Mouse (Mus musculus) thymus, adult 18-20 months (tissue): Measurements from ENCODE around the gene Krt36.

Experiments used
- DNase-seq, 2 experiments: peaks; one replicate each; pipeline ENCODE4 v3.0.0; 2022; ENCODE audit warnings: mixed read lengths in 2 of 2

The Krt36 gene

DNA sequence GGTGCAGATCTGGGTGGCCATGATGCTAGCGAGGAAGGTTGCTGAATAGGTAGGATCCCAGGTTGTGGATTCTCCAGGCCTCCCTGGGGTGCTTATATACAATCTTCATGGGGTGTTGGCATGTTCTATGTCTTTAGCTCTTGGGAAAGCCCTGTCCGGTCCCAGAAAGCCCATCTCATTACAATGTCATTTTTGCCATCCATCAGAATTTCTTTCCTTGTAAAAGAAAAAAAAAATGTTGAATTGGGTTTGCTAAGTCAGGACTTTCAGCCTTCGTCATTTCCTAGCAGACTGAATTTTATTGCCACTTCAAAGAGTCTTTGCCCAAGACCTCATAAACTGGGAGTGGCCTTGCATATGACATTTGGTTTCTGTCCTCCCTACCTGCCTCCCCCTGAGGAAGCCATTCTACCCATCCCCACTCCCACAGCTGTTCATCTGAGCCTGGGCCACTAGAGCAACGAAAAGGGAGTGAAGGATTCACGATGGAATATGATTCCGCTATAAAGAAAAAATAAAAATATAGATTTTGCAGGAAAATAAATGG lies at the start of gene Krt36:
Krt36 (minus strand) TSS at position 51 of the 547 bp plus-strand sequence.
- no peak for DNase-seq

DNA sequence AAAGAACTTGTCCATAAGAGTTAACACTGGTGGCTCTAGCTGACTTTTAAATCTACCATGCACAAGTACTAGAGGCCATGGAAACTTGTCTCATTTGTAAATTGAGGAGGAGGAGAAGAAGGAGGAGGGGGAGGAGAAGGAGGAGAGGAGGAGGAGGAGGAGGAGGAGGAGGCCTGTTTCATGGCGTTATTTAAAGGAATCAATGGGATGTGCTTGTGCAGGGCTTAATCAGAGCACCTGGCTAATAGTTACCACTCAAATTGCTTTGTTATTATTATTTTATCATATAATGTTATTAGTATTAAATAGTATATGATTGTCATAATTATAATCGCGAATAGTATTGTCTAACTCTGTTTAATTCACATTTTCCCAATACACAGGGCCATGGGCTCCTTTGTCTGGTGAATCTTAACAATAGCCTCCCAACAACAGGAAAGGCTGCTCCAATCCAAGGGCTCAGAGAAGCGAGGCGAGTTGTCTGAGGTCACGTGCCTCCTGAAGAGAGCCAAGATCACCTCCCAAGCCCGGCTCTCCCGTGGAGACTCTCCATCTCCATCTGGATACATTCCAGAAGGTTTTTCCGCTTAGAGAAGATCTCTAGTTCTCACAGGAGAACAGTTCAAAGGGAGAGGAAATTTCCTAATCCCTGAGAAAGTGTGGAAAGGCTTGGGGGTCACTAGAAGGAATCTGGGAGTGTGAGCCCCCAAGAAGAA lies 43.3 kb upstream of the Krt36 start, which contains the start of gene Krt19:
Krt19 (minus strand) TSS at position 51 of the 716 bp plus-strand sequence.
- no peak for DNase-seq

DNA sequence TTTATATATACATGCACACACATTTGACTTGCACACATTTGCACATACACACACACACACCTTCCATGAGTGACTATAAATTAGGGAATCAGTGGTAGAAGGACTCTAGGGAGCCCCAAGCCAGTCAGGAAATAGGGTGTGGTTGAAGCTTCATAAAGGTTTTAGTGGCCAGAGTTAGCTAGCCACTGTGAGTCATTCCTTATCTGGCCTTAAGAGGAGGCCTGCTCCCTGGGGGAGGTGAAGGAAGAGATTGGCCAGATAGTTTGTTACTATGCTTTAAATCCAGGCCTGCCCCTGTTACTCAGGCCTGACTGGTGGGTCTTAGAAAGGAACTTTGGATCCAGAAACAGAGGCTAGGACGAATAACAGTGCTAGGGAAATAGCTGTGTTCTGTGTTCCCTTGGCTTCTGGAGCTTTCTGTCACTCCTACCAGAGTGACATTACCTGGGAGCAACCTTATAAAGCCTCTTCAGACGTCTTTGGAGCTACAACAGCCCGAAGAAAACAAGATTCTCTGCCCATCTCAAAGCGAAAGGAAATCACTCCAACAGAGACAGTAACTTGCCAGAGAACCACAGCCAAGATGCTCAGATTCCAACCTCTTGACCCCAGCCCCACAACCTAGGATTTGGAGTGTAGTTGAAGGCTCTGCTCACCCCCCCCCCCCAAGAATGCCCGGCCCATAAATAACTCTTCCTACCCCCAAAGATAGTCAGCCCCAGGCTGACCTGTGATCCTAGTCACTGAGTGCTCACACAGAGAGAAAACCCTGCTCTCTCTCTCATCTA lies 42.3 kb upstream of the Krt36 start:
- DNase-seq, result no peak

DNA sequence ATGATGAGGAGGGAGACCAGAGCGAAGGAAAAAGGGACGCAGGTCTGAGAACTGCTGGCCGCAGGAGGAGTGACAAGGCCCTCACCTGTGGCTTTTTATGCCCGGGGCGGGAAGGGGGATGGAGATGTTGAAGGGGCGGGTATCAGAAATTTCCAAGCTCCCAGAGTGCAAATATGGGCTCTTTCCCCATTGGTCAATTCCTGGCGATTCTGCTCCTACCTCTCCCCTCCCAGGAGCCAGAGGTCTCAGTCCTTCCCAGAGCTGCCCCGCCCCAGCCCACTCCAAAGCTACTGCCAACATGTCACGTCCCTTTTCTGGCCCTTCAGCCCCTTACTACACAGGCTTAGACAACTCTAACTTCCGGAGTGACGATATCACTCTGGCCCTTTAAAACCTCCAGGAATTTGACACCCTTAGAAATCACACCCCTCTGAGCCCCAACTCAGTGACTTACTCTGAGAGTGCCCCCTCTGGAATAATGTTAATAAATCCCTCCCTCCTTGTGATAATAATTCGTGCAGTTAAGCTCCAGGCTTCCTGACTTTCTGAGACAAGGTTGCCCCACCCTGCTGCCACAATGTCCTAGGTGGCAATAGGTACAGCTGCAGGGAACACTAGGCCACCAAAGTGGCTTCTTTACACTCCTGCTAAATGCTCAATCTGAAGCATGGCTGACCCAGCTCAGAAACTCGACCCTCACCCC lies 40.6 kb upstream of the Krt36 start:
- DNase-seq, result no peak

DNA sequence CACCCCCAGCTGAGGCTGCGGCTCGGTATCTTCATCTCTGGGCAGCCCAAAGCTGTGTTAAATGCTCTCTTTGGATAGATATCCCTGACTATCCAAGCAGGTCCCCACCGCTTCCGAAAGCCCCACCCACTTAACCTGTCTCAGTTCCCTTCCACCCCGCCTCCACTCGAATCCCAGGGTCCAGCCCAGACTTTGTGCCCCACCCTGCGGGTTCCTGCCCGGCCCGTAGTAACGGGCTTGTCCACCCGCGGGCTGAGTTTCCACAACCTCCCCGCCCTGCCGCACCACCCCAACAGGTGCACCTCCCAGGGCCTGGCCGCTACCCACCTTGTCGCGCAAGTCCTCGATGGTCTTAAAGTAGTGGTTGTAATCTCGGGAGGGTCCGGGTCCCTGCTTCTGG lies 39.7 kb upstream of the Krt36 start:
- DNase-seq, result no peak

DNA sequence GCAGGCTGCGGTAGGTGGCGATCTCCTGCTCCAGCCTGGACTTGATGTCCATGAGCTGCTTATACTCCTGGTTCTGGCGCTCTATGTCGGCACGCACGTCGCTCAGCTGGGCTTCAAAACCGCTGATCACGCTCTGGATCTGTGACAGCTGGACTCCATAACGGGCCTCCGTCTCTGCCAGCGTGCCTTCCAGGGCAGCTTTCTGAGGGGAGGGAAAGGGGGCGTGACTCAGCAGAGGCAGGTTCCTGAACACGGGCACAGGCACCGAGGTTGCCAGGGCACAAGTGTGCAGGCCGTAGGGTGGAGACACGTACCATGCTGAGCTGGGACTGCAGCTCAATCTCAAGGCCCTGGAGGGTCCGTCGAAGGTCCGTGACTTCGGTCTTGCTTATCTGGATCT lies 35.5 kb upstream of the Krt36 start:
- no peak for DNase-seq

DNA sequence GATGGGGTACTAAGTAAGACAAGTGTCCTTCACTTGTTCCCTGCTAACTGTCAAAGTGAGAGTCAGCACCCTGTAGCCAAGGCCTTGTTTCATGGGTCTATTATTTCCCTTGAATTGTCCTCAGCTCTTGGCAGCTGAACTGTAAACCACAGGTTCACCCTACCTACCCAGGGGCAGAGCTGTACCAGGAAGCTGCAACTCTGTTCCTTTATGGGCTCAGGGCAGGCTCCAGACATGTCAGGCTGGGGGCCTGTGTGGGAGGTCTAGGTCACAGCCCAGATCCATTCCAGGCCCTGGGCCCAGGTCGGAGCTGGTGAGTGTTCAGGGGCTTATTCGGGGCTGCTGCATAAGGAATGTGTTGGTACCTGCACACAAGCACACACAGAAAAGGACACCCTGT lies 34.0 kb upstream of the Krt36 start:
- DNase-seq, result no peak

DNA sequence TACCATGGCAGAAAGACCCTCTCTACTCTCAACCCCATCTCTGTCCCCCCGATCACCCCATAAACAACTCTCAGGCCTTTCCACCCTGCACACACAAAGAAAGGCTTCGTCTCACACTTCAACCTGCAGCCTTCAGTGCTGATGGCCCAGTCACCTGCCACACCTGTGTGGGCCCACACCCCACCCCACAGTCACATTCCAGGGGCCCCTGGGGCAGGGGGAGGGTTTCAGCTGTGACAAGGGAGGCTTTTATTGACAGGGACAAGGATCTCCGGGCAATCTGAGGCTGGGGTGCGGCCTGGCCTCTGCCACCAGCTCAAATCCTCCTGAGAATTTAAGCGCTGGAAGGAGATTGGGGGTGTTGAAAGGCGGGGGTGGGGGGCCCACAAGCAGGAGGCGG lies 33.4 kb upstream of the Krt36 start:
- DNase-seq, result no peak

DNA sequence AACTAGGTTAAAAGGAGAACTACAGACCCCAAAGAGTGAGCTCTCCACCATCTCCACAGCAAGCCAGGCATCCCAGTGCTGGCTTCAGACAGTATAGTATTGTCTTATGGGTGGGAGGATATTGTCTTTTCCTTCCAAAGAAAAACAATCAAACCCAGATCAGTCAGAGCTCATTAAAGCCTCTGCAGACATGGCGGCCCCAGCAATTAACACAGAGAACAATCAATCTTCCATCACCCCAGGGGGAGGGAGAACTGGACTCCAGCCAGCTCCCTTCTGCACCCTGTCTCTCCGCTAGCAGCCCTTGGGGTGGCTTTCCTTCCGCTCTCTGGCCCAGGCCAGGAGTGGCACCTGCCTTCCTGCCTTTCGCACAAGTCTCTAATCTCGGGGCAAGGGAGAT lies 32.3 kb upstream of the Krt36 start:
- no peak for DNase-seq

DNA sequence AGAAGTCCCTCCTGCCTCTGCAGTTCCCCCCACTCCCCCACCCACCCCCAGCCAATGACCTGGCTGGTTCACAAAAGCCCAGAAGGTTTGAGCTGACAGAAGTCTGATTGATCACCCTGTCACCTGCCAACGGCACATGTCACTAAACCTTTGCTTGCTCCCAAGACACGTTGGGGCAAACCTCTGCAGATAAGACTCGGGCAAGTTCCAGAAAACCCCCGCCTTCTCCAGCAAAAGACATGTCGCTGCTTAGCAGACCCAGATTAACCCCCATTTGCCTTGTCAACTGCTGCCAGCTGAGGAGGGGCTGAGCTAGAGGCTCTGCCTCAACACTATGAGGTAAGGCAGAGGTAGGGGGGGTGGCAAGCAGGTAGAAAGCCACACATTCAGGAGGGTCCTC lies 31.1 kb upstream of the Krt36 start:
- DNase-seq, result no peak

DNA sequence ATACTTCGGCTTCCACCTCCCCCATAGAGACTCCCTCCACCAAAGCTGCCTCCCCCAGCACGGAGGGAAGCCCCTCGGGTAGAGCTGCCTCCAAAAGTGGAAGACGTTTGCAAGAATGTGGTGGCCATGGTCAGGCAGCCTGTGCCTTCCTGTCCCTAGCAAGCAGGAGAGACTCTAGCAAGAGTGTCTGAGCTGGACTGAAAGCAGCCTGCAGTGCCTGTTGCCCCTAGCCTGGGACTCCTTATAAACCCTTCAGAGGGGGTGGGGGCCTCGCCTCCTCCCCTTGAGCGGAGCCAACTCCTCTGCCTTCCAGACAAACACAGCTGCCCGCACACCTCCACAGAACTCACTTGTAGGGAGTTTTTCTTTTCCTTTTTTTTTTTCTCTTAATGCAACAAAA lies 30.3 kb upstream of the Krt36 start, which contains the start of gene Krt15:
Krt15 (minus strand) TSS at position 198 of the 400 bp plus-strand sequence.
- DNase-seq, result no peak

DNA sequence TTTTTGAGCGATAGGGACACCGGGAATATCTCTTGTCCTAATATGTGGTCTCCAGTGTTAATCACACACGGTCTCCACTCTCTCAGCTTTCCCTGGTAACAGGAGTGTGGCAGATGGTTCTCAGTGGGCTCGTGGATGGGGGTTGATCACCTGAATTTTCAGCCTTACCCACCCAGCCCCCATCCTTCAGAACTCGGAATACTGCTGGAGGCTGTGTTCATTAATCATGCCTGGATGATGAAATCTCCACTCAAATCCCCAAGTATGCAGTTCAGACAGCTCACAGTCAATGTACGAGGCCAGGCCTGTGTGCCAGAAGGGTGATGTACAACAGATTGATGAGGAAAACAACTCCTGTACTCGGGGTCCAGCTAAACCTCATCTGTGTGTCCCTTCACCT lies 19.5 kb upstream of the Krt36 start:
- DNase-seq, result no peak

DNA sequence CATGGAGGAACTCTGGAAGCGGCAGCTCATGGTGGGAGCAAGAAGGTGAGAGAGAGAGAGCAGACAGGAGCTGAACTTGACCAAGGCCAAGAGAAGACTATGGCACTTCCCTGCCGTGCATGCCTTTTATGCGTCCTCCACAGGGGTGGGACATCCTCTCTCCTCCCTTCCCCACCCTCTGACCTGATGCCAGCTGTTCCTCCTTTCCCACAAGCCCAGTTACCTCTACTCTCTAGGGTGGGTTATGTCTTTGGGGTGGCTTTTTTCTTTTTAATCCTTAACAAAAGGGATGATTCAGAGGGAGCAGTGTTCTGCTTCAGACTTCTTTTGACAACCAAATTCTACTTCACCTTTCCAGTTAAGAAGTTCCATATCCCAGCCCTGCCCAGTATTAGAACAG lies 16.0 kb upstream of the Krt36 start, which contains the start of gene Krt13:
Krt13 (minus strand) TSS at position 101 of the 400 bp plus-strand sequence.
- DNase-seq, result no peak

DNA sequence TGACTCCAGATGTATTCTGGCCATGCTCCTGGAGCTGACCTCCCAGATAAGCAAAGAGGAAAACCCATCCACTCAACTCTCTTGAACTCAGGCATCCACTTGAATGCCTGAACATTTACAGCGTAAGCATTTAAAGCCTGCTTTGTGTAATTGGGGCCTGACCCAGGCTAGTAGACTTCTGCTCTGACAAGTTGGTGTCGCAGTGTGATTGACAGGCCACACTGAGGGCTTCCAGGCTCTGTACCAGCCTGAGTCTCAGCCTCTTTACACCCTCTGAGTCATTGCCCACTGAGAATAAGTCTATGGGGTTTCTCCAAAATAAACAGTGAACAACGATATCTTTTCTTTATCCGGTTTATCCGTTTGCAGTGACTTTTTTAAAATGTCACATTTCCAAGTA lies 14.9 kb upstream of the Krt36 start:
- no peak for DNase-seq

DNA sequence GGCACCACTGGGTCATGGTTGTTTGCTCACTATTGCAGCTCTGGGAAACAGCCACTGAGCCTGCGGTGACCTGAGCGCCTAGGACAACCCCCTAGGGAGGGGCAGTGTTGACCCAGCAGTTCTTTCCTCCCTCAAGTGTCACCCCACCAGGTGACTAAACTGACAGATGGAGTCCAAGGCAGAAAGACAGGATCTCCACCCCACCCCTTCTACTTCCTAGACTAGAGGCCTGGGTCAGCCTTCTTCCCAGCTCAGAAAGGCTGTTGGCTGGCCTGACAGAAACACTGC lies 8.3 kb upstream of the Krt36 start:
- DNase-seq, result no peak

DNA sequence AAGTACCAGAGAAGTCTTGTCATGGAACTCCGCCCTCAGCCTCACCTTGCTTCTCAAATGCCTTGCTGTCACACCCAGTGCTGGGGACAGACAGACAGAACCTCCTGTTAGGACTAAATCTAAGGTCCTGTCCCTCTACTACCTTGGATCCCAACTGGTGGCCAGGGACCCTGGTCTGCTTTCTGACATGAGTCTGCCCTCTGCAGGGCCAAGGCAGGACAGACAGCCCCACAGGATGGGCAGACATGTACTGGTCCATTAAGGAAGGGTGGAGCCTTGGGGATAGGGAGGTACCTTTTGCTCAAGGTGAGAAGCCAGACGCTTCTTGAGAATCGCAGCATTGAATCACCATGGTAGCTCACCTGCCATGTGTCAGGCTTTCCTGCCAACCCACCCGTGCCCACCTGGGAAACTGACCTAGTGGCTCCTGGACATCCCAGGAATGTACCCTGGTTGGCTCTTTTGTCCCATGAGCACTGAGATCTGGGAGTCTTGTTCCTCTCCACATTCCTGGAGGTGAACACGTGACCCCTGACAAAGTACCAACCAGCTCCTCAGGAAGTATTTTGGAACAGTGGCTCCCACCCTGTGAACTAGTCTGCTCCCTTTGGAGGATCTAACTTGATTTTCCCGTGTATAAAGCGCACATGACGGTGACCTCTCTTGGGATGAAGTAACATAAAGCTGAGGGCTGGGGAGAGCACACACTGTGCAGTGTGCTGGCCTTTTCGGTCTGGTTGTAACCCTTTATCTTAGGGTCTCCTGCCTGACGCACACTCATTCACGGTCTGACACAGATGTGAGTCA lies 7.7 kb upstream of the Krt36 start:
- no peak for DNase-seq

DNA sequence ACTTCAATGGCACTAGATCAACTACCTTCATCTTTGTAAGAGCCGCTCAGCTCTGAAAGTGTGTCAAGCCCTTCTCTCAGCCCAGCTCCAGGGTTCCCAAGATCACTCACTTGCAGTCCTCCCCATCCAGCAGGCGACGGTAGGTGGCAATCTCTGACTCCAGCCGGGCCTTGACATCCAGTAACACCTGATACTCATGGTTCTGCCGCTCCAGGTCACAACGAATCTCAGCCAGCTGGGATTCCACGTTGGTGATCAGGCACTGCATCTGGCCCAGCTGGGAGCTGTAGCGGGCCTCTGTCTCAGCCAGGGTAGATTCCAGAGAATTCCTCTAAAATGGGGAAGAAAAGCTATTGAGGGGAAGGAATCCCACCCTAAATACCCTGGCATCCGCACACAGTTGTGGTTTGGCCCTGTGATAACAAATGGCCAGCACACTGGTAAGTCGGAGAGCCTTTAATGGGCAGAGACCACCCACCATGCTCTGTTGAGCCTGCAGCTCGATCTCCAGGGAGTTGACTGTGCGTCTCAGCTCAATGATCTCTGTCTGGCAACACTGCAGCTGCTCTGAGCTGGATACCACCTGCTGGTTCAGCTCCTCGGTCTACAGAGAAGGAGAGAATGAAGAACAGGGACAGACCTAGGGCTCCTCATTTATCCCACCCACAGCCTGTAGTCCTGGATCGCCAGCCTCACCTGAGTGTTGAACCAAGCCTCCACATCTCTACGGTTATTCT lies 2.6 kb downstream of the Krt36 start:
- no peak for DNase-seq

DNA sequence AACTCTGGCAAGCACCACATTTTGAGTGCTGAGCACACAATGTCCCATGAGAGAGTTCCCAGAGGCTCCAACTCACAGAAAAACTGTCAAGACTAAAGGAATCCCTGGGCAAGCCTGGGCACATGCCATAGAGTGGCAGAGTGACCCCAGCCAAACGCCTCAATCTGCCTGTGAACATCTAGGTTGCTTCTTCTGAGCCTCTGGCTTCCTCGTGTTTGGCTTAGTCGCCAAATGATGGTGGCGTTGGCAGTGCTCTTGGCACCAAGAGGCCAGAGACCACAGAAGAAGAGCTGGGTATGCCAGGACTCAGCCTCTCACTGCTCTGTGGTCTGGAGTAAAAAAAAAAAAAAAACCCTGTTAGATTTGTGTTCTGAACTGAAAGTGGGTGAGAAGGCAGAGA lies 5.0 kb downstream of the Krt36 start:
- no peak for DNase-seq

DNA sequence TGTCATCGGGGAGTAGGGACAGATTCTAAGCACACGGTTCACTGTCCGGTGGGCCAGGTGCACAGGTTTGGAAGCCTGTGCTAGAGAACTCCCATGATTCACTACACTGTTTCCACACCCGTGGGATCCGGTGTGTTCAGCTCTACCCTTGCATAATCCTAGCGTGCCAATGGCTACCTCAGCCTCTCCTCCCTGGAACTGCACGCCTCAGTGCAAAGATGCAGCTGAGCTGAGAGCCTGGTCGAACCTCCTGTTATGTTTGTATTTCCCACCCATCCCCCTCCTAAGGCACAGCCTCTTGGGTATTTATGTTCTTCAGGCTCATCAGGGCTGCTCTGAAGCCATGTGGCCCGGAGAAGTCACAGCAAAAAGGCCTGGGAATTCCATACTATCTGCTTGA lies 7.6 kb downstream of the Krt36 start:
- no peak for DNase-seq

DNA sequence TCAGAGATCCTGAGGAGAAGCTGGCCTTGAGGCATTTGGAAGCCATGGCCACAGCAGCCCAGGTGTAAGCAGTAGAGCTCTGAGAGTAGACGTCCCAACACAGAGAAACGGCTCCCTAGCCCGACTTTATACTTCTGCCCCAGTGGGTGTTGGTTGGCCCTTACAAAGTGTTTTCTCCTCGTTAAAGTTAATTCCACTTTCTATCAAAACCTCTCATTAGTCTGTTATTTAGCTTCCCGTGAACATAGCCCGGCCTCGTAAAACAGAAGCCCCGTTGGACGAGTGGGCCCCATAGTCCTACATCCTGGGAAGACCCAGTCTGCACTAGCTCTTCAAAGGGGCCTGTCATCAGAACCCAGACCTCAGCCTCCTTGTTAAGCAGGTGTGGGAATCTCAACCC lies 9.3 kb downstream of the Krt36 start, which contains the start of gene Krt35:
Krt35 (minus strand) TSS at position 101 of the 400 bp plus-strand sequence.
- no peak for DNase-seq

DNA sequence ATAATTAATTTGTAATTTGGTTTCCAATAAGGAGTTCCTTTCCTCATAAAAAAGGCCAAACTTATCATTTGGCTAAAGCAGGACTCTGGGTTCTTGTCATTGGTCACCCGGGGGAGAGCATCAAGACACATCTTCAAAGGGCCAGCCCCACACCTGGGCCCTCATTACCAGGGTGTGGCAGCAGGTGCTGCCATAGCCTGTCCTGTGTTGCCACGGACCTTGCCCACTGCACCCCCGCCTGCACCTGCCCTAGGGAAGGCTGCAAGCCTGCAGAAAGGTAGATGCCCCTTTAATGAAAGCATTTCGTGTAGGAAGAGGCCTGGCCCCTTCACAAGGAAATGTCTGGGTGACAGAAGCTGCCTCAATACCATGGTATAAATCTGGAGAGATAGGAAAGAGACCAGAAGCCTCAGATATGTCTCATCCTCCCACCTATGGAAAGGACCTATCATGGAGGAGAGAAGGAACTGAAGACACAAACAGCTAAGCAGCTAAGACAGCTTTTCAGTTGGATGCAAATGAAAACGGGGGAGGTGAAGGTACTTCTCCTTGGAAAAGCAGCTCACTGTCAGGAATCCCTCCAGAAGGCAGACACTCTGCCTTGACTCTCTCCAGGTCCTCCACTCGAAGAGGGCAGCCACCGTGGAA lies 16.9 kb downstream of the Krt36 start:
- no peak for DNase-seq
